Mouse (Mus musculus) liver, embryonic 16.5 days (tissue): ENCODE results near the gene Snx4. TPM values are rescaled to one million over a fixed set of nuclear protein-coding genes. Genes with fewer than 3 reads are reported as not detected.

Source experiments
- ATAC-seq: fragments of 200-750 bp; cut with Nextera tagmentation; 2 replicates; pipeline ENCODE4 v1.8.0; 2017; ENCODE audit warnings: low read depth, mild to moderate bottlenecking, moderate number of reproducible peaks, moderate library complexity
- H3K27ac ChIP-seq: fragments of 300-500 bp; sonication (generic); 2 replicates; pipeline ENCODE4 v1.5.1; 2014; ENCODE audit warnings: mild to moderate bottlenecking, low read length
- H3K27me3 ChIP-seq: fragments of 300-500 bp; sonication (generic); 2 replicates; pipeline ENCODE4 v1.6.1; 2014; ENCODE audit warnings: low read depth, low read length, mixed read lengths; ENCODE audit not compliant: control insufficient read depth, insufficient read depth
- H3K36me3 ChIP-seq: fragments of 300-500 bp; sonication (generic); 2 replicates; pipeline ENCODE4 v1.6.1; 2014; ENCODE audit warnings: mild to moderate bottlenecking; ENCODE audit not compliant: control insufficient read depth, insufficient read depth
- H3K4me1 ChIP-seq: fragments of 300-500 bp; sonication (generic); 2 replicates; pipeline ENCODE4 v1.6.1; 2014; ENCODE audit warnings: low read depth, low read length, mixed read lengths; ENCODE audit not compliant: control insufficient read depth
- H3K4me2 ChIP-seq: fragments of 300-500 bp; sonication (generic); 2 replicates; pipeline ENCODE4 v1.6.1; 2014; ENCODE audit warnings: low read depth, low read length, mixed read lengths
- H3K4me3 ChIP-seq: fragments of 300-500 bp; sonication (generic); 2 replicates; pipeline ENCODE4 v1.5.1; 2014; ENCODE audit warnings: low read depth, mild to moderate bottlenecking, low read length
- H3K9ac ChIP-seq: fragments of 300-500 bp; sonication (generic); 2 replicates; pipeline ENCODE4 v1.6.1; 2014; ENCODE audit warnings: low read depth, low read length
- H3K9me3 ChIP-seq: fragments of 300-500 bp; sonication (generic); replicated peaks from 2 replicates; pipeline ENCODE4 v1.6.1; 2016; ENCODE audit warnings: low read length; ENCODE audit not compliant: control insufficient read depth
- WGBS: fragments of 180-500 bp; shearing (Covaris S2); extraction: QIAGEN DNeasy Blood & Tissue Kit; methylation state at CpG from one replicate; pipeline ENCODE4 v1.1.7; 2014; ENCODE audit not compliant: insufficient replicate concordance; 5-methylcytosine and 5-hydroxymethylcytosine counted together
- polyA plus RNA-seq: library from polyadenylated mRNA; unstranded; fragments of >200 nt; fragmentation: Nextera tagmentation; extraction: Ambion mirVana; gene quantifications from 2 replicates; pipeline ENCODE4 v1.2.1, GENCODE M21; 2015

Gene Snx4
- polyA plus RNA-seq, 1 experiment from 2014 or later = 20.4 TPM

GRCm38 (mm10) chr16:33325704-33326455 lies 74.6 kb downstream of the Snx4 start:
- Histone ChIP-seq H3K4me3 (no peak overlapping the region), H3K9ac (no peak overlapping the region), H3K4me2 (no peak overlapping the region), H3K36me3 (no peaks in the 10 kb centered on the region), H3K27me3 (no peaks in the 10 kb centered on the region), H3K4me1 (no peaks in the 10 kb centered on the region), H3K9me3 (no peaks in the 10 kb centered on the region), H3K27ac (no peak overlapping the region)
- ATAC-seq = no peak
- WGBS = 57% methylated on average over 12 of the region's 12 CpGs

- Histone ChIP-seq H3K9ac (no peak overlapping the region), H3K27me3 (no peaks in the 10 kb centered on the region), H3K27ac (no peak overlapping the region), H3K9me3 (no peaks in the 10 kb centered on the region), H3K4me1 (no peaks in the 10 kb centered on the region), H3K36me3 (no peaks in the 10 kb centered on the region), H3K4me3 (no peak overlapping the region), H3K4me2 (no peak overlapping the region)
- 70% methylated on average over 9 of the region's 9 CpGs for whole genome bisulfite sequencing
- no peak for ATAC-seq
Measured at GRCm38 (mm10) chr16:33326589-33326988, 75.3 kb downstream of the Snx4 start.

GRCm38 (mm10) chr16:33327101-33327500 lies 75.9 kb downstream of the Snx4 start:
- H3K9ac ChIP-seq = no peak overlapping the region
- no peak for ATAC-seq
- H3K4me1 ChIP-seq = no peaks in the 10 kb centered on the region
- no peaks in the 10 kb centered on the region for H3K9me3 ChIP-seq
- H3K4me2 ChIP-seq = no peak overlapping the region
- no peaks in the 10 kb centered on the region for H3K36me3 ChIP-seq
- WGBS = 72% methylated on average over 9 of the region's 9 CpGs
- no peak overlapping the region for H3K4me3 ChIP-seq
- no peak overlapping the region for H3K27ac ChIP-seq
- H3K27me3 ChIP-seq = no peaks in the 10 kb centered on the region

- Histone ChIP-seq H3K27ac (no peak overlapping the region), H3K9ac (no peak overlapping the region), H3K4me1 (peaks cover 2% of the 10 kb centered on the region; the same call in 1 of the 2 replicates), H3K36me3 (no peaks in the 10 kb centered on the region), H3K4me2 (no peak overlapping the region), H3K9me3 (no peaks in the 10 kb centered on the region), H3K27me3 (no peaks in the 10 kb centered on the region), H3K4me3 (no peak overlapping the region)
- ATAC-seq = no peak
- 64% methylated on average over 14 of the region's 14 CpGs for WGBS
Measured at GRCm38 (mm10) chr16:33333015-33333414, 81.8 kb downstream of the Snx4 start.

GRCm38 (mm10) chr16:33337177-33337576 lies 85.9 kb downstream of the Snx4 start:
- peak; percentile 54 for ATAC-seq
- H3K9ac ChIP-seq = no peak overlapping the region

GRCm38 (mm10) chr16:33337681-33338080 lies 86.4 kb downstream of the Snx4 start:
- peaks cover 2% of the 10 kb centered on the region; the same call in 1 of the 2 replicates for H3K4me1 ChIP-seq
- no peaks in the 10 kb centered on the region for H3K27me3 ChIP-seq
- H3K9ac ChIP-seq = no peak overlapping the region
- 57% methylated on average over 10 of the region's 10 CpGs for WGBS
- H3K36me3 ChIP-seq = no peaks in the 10 kb centered on the region
- no peak overlapping the region for H3K4me2 ChIP-seq
- H3K27ac ChIP-seq = no peak overlapping the region; the same call in 1 of the 2 replicates
- no peak overlapping the region for H3K4me3 ChIP-seq
- ATAC-seq = no peak
- H3K9me3 ChIP-seq = no peaks in the 10 kb centered on the region

More at GRCm38 (mm10) chr16:33337177-33337576, 85.9 kb downstream of the Snx4 start:
- Histone ChIP-seq H3K36me3 (no peaks in the 10 kb centered on the region), H3K4me3 (no peak overlapping the region), H3K4me1 (peaks cover 2% of the 10 kb centered on the region; the same call in 1 of the 2 replicates), H3K27me3 (no peaks in the 10 kb centered on the region), H3K27ac (no peak overlapping the region), H3K4me2 (no peak overlapping the region), H3K9me3 (no peaks in the 10 kb centered on the region)
- WGBS = 17% methylated on average over 8 of the region's 8 CpGs

GRCm38 (mm10) chr16:33338492-33338891 lies 87.2 kb downstream of the Snx4 start:
- H3K4me2 ChIP-seq = no peak overlapping the region
- WGBS = 36% methylated on average over 4 of the region's 4 CpGs
- H3K4me1 ChIP-seq = peaks cover 2% of the 10 kb centered on the region; the same call in 1 of the 2 replicates
- H3K9ac ChIP-seq = no peak overlapping the region
- H3K9me3 ChIP-seq = no peaks in the 10 kb centered on the region
- ATAC-seq = peak; percentile 69
- no peaks in the 10 kb centered on the region for H3K27me3 ChIP-seq
- no peaks in the 10 kb centered on the region for H3K36me3 ChIP-seq
- H3K4me3 ChIP-seq = no peak overlapping the region
- peak overlapping the region; percentile 46 for H3K27ac ChIP-seq

GRCm38 (mm10) chr16:33339476-33339875 lies 88.2 kb downstream of the Snx4 start:
- Histone ChIP-seq H3K4me1 (peaks cover 2% of the 10 kb centered on the region; the same call in 1 of the 2 replicates), H3K27me3 (no peaks in the 10 kb centered on the region), H3K36me3 (no peaks in the 10 kb centered on the region), H3K4me2 (no peak overlapping the region), H3K27ac (0 out of 2 replicates have a peak overlapping the region, but pooled peaks have one; percentile 8), H3K9ac (no peak overlapping the region), H3K4me3 (no peak overlapping the region), H3K9me3 (no peaks in the 10 kb centered on the region)
- WGBS = 38% methylated on average over 2 of the region's 2 CpGs
- ATAC-seq = no peak

GRCm38 (mm10) chr16:33342356-33342755 lies 91.1 kb downstream of the Snx4 start:
- ATAC-seq = no peak
- 52% methylated on average over 1 of the region's 1 CpGs for WGBS

More at GRCm38 (mm10) chr16:33342356-33342755, 91.1 kb downstream of the Snx4 start:
- peaks cover 2% of the 10 kb centered on the region; the same call in 1 of the 2 replicates for H3K4me1 ChIP-seq
- H3K4me2 ChIP-seq = no peak overlapping the region
- no peaks in the 10 kb centered on the region for H3K9me3 ChIP-seq
- no peaks in the 10 kb centered on the region for H3K27me3 ChIP-seq
- no peak overlapping the region for H3K27ac ChIP-seq
- no peak overlapping the region for H3K4me3 ChIP-seq
- no peak overlapping the region for H3K9ac ChIP-seq
- H3K36me3 ChIP-seq = no peaks in the 10 kb centered on the region
